Mouse (Mus musculus) myocyte (in vitro differentiated cells): ENCODE measurements around the gene Rusc2. TPM values are rescaled to one million over a fixed set of nuclear protein-coding genes. Genes with fewer than 3 reads are reported as not detected.

Source experiments
- H3K27me3 ChIP-seq: one replicate; pipeline ENCODE4 v1.6.1; 2011; ENCODE audit not compliant: control insufficient read depth, insufficient read depth, insufficient read length
- H3K36me3 ChIP-seq: one replicate; pipeline ENCODE4 v1.6.1; 2011; ENCODE audit not compliant: control insufficient read depth, insufficient read depth
- H3K4me2 ChIP-seq: one replicate; pipeline ENCODE4 v1.6.1; 2011; ENCODE audit warnings: low read depth, control low read depth
- H3K4me3 ChIP-seq: one replicate; pipeline ENCODE4 v1.5.1; 2011; ENCODE audit warnings: mild to moderate bottlenecking, control low read depth, moderate library complexity
- H3K79me2 ChIP-seq: one replicate; pipeline ENCODE4 v1.6.1; 2011; ENCODE audit not compliant: control insufficient read depth, insufficient read depth
- H3ac ChIP-seq: one replicate; pipeline ENCODE4 v1.6.1; 2011; ENCODE audit not compliant: control insufficient read depth, insufficient read length
- CEBPB ChIP-seq: IDR thresholded peaks from 2 replicates; pipeline ENCODE4 v1.6.1; 2011; ENCODE audit warnings: mild to moderate bottlenecking, moderate library complexity; ENCODE audit not compliant: poor library complexity, insufficient read depth, severe bottlenecking
- E2F4 ChIP-seq: IDR thresholded peaks from one replicate; pipeline ENCODE4 v1.6.1; 2011; ENCODE audit warnings: mild to moderate bottlenecking, control low read depth, moderate library complexity; ENCODE audit not compliant: insufficient read depth
- MAX ChIP-seq: IDR thresholded peaks from one replicate; pipeline ENCODE4 v1.6.1; 2011; ENCODE audit warnings: low read depth, mild to moderate bottlenecking, control low read depth
- MYOD1 ChIP-seq, 3 experiments: IDR thresholded peaks; one replicate each; pipeline ENCODE4 v1.6.1; 2011; ENCODE audit warnings: control low read depth in 2 of 3, low read depth in 2 of 3, mild to moderate bottlenecking in 2 of 3, moderate library complexity in 1 of 3; ENCODE audit not compliant: insufficient read length in 2 of 3, control insufficient read depth in 1 of 3
- MYOG ChIP-seq, 3 experiments: IDR thresholded peaks; one replicate each; pipeline ENCODE4 v1.6.1; 2011; ENCODE audit warnings: control low read depth in 2 of 3, low read depth in 2 of 3, mild to moderate bottlenecking in 2 of 3; ENCODE audit not compliant: insufficient read length in 2 of 3, control insufficient read depth in 1 of 3, insufficient read depth in 1 of 3
- POLR2A ChIP-seq: IDR thresholded peaks from one replicate; pipeline ENCODE4 v1.6.1; 2011; ENCODE audit warnings: low read depth, mild to moderate bottlenecking, control low read depth, moderate library complexity; ENCODE audit not compliant: insufficient read length
- POLR2AphosphoS2 ChIP-seq: IDR thresholded peaks from one replicate; pipeline ENCODE4 v1.6.1; 2011; ENCODE audit warnings: low read depth, control low read depth; ENCODE audit not compliant: insufficient read length
- REST ChIP-seq: IDR thresholded peaks from one replicate; pipeline ENCODE4 v1.6.1; 2011; ENCODE audit warnings: mild to moderate bottlenecking, control low read depth, moderate library complexity; ENCODE audit not compliant: insufficient read depth, insufficient read length
- SRF ChIP-seq: IDR thresholded peaks from one replicate; pipeline ENCODE4 v1.6.1; 2011; ENCODE audit warnings: low read depth; ENCODE audit not compliant: control insufficient read depth, insufficient read length
- TCF12 ChIP-seq: IDR thresholded peaks from one replicate; pipeline ENCODE4 v1.6.1; 2011; ENCODE audit warnings: mild to moderate bottlenecking, control low read depth; ENCODE audit not compliant: poor library complexity, insufficient read depth, severe bottlenecking
- TCF3 ChIP-seq: IDR thresholded peaks from one replicate; pipeline ENCODE4 v1.6.1; 2011; ENCODE audit warnings: low read depth, control low read depth; ENCODE audit not compliant: insufficient read length
- USF1 ChIP-seq: IDR thresholded peaks from one replicate; pipeline ENCODE4 v1.6.1; 2011; ENCODE audit warnings: low read depth, mild to moderate bottlenecking, control low read depth, moderate library complexity
- polyA plus RNA-seq: library from polyadenylated mRNA; unstranded; fragments of >200 nt; fragmentation: generic; extraction: Trizol; gene quantifications from one replicate; pipeline ENCODE4 v1.2.1, GENCODE M21; 2012; ENCODE audit warnings: missing spikeins

Rusc2 gene
- polyA plus RNA-seq = 28.2 TPM

GRCm38 (mm10) chr4:43381408-43382154 is at the start of gene Rusc2:
Gene Rusc2 (plus strand): TSS chr4:43381979.
- Histone ChIP-seq H3K36me3 (no peaks in the 10 kb centered on the region), H3ac (peak within 1 kb of the TSS; percentile 54), H3K27me3 (no peaks in the 10 kb centered on the region), H3K79me2 (peaks cover 23% of the 10 kb centered on the region), H3K4me2 (peak within 1 kb of the TSS; percentile 93), H3K4me3 (peak within 1 kb of the TSS; percentile 52)
- TF ChIP-seq MYOD1 (IDR thresholded peaks at IDR 0.05; ENCODE audit: control insufficient read depth in 1 of 3, insufficient read length in 2 of 3, low read depth in 2 of 3) (peak in 1 of 3 experiments; percentile 43), MYOG (IDR thresholded peaks at IDR 0.05; ENCODE audit: control insufficient read depth in 1 of 3, insufficient read depth in 1 of 3, insufficient read length in 2 of 3, low read depth in 2 of 3) (peak in 1 of 3 experiments; percentile 63), E2F4 (peak; percentile 6), POLR2AphosphoS2 (no peak), REST (no peak), POLR2A (peak; percentile 70)

GRCm38 (mm10) chr4:43334771-43335170 is 47.0 kb upstream of the Rusc2 start:
- Histone ChIP-seq H3K36me3 (no peaks in the 10 kb centered on the region), H3K4me2 (no peak overlapping the region), H3ac (no peak overlapping the region), H3K4me3 (no peak overlapping the region), H3K79me2 (no peaks in the 10 kb centered on the region), H3K27me3 (no peaks in the 10 kb centered on the region)
- no peak for TF ChIP-seq MYOG (IDR thresholded peaks at IDR 0.05; ENCODE audit: control insufficient read depth in 1 of 3, insufficient read depth in 1 of 3, insufficient read length in 2 of 3, low read depth in 2 of 3)
- no peak for TF ChIP-seq POLR2AphosphoS2
- no peak for TF ChIP-seq TCF3
- no peak for TF ChIP-seq POLR2A
- no peak for TF ChIP-seq REST
- TF ChIP-seq USF1 = no peak
- no peak for TF ChIP-seq SRF
- no peak for TF ChIP-seq E2F4
- TF ChIP-seq MAX = no peak
- TF ChIP-seq TCF12 = no peak
- TF ChIP-seq MYOD1 (IDR thresholded peaks at IDR 0.05; ENCODE audit: control insufficient read depth in 1 of 3, insufficient read length in 2 of 3, low read depth in 2 of 3) = no peak
- no peak for TF ChIP-seq CEBPB

- Histone ChIP-seq H3K4me3 (no peak overlapping the region), H3K27me3 (no peaks in the 10 kb centered on the region), H3K79me2 (no peaks in the 10 kb centered on the region), H3K4me2 (no peak overlapping the region), H3K36me3 (no peaks in the 10 kb centered on the region), H3ac (no peak overlapping the region)
- no peak for TF ChIP-seq MYOD1 (IDR thresholded peaks at IDR 0.05; ENCODE audit: control insufficient read depth in 1 of 3, insufficient read length in 2 of 3, low read depth in 2 of 3)
These were observed 45.6 kb upstream of the Rusc2 start for GRCm38 (mm10) chr4:43336176-43336575.

DNA sequence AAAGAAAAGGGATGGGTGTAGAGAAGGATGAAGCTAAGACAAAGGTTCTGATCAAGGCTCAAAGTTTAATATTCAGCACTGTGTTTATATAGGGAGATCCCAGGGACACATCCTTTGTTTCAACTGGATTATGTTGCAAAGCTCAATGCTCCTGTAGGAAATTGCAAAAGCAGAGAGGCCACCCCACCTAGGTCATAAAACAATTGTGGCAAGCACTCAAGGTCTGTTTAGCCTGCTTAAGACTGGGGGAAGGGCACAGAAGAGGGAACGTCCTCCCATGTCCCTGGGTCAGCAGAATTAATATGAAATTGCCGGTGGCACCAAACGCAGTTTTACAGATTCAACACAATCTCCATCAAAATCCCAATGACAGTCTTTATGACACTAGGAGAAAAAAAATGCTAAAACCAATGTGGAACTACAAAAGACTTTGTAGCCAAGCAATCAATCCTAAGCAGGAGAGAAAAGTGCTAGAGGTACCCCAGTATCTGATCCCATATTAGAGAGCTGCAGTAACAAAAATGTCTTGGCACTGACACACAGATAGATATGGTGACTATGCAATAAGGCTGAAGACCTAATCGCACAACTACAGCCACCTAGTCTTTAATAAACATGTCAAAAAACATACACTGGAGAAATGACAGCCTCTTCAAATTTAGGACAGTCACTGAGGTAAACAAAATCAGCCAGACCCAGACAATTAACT is 41.5 kb upstream of the Rusc2 start:
- no peak overlapping the region for H3K4me3 ChIP-seq
- no peaks in the 10 kb centered on the region for H3K27me3 ChIP-seq
- no peak overlapping the region for H3K4me2 ChIP-seq
- H3K36me3 ChIP-seq = no peaks in the 10 kb centered on the region
- TF ChIP-seq TCF3 (no peak), TCF12 (no peak), SRF (no peak), E2F4 (no peak), USF1 (no peak), CEBPB (no peak), REST (no peak), MYOG (IDR thresholded peaks at IDR 0.05; ENCODE audit: control insufficient read depth in 1 of 3, insufficient read depth in 1 of 3, insufficient read length in 2 of 3, low read depth in 2 of 3) (no peak), POLR2AphosphoS2 (no peak), MAX (no peak), POLR2A (no peak), MYOD1 (IDR thresholded peaks at IDR 0.05; ENCODE audit: control insufficient read depth in 1 of 3, insufficient read length in 2 of 3, low read depth in 2 of 3) (no peak)
- no peaks in the 10 kb centered on the region for H3K79me2 ChIP-seq
- H3ac ChIP-seq = no peak overlapping the region

DNA sequence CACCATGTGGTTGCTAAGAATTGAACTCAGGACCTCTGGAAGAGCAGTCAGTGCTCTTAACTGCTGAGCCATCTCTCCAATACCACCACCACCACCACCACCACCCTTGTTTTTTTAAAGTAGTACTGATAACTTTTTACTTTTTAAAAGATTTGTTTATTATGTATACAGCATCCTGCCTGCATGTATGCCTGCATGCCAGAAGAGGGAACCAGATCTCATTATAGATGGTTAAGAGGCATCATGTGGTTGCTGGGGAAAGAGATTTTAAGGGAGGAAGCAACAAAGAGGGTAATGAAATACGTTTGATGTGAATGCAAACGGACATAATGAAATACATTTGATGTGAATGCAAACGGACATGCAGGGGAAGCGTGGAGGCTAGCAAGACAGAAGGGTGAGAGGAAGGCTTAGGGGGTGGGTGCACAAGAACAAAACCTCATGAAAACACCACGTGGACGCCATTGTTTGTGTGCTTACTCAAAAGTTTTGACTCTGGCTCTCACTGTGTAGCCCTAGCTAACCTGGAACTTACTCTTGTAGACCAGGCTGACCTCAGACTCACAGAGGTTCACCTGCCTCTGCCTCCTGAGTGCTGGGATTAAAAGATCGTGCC is 40.4 kb upstream of the Rusc2 start:
- no peak for TF ChIP-seq MAX
- Histone ChIP-seq H3K79me2 (no peaks in the 10 kb centered on the region), H3K36me3 (no peaks in the 10 kb centered on the region), H3K27me3 (no peaks in the 10 kb centered on the region), H3K4me2 (no peak overlapping the region), H3K4me3 (no peak overlapping the region), H3ac (no peak overlapping the region)
